ENCODE assay signal across 9 mouse cellular contexts in the genomic region with DNA sequence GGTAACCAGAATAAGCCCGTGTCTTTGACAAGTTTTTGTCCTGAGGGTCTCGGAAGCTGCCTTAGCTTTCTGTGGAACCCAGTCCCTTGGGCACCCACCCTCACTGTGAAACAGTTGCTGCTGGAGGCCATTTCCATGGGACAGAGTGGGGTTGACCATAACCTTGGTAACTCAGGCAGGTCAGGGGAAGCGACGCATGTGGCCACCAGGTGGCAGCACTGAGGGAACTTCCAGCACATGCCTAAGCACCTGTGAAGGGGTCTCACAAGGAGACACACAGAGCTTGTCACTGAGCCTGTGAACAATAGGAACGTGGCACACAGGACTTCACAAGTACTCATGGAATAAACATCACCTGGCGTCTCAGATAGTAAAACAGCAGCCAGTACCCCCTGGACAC.
DNase-seq lines count a peak whose midpoint lies in the region; ATAC-seq and TF ChIP-seq lines count a peak whose summit lies in the region.
"Had no signal": no experiment of that assay in that cellular context is flagged by ENCODE, and none has a peak within 500 bp of the region (broad histone marks: within the 10 kb centered on the region; RNA-seq: fewer than 3 reads in every experiment).

No protein-coding gene starts in this region.

- WGBS in midbrain, embryonic 10.5 days = 51% methylated on average over 6 of the region's 6 CpGs
- 56% methylated on average over 6 of the region's 6 CpGs for WGBS in midbrain, embryonic 15.5 days
- WGBS in embryonic facial prominence, embryonic 10.5 days = 54% methylated on average over 6 of the region's 6 CpGs
- 53% methylated on average over 6 of the region's 6 CpGs for WGBS in hindbrain, embryonic 14.5 days
- 33% methylated on average over 6 of the region's 6 CpGs for whole genome bisulfite sequencing in liver, embryonic 14.5 days (ENCODE audit: insufficient replicate concordance)

- no peaks in the 10 kb centered on the region for H3K9me3 ChIP-seq in midbrain, embryonic 10.5 days (replicated peaks)
- no peaks in the 10 kb centered on the region for H3K9me3 ChIP-seq in midbrain, embryonic 15.5 days
- H3K9me3 ChIP-seq in embryonic facial prominence, embryonic 10.5 days = no peaks in the 10 kb centered on the region
- H3K9me3 ChIP-seq in hindbrain, embryonic 14.5 days (ENCODE audit: control insufficient read depth, low read length) = no peaks in the 10 kb centered on the region
- H3K9me3 ChIP-seq in liver, embryonic 14.5 days (ENCODE audit: control insufficient read depth, low read length) = no peaks in the 10 kb centered on the region

- no peak overlapping the region for H3K27ac ChIP-seq in midbrain, embryonic 10.5 days (replicated peaks)
- H3K27ac ChIP-seq in midbrain, embryonic 15.5 days = no peak overlapping the region
- no peak overlapping the region for H3K27ac ChIP-seq in embryonic facial prominence, embryonic 10.5 days (replicated peaks)
- H3K27ac ChIP-seq in hindbrain, embryonic 14.5 days = no peak overlapping the region
- no peak overlapping the region for H3K27ac ChIP-seq in liver, embryonic 14.5 days
- H3K27ac ChIP-seq: macrophage had no signal

- H3K4me2 ChIP-seq in midbrain, embryonic 15.5 days = no peak overlapping the region
- no peak overlapping the region for H3K4me2 ChIP-seq in hindbrain, embryonic 14.5 days (replicated peaks)
- H3K4me2 ChIP-seq in liver, embryonic 14.5 days (ENCODE audit: low read depth) = no peak overlapping the region

- H3K27me3 ChIP-seq in midbrain, embryonic 10.5 days (ENCODE audit: low read depth, poor library complexity, severe bottlenecking) = no peaks in the 10 kb centered on the region
- no peaks in the 10 kb centered on the region for H3K27me3 ChIP-seq in midbrain, embryonic 15.5 days (replicated peaks)
- no peaks in the 10 kb centered on the region for H3K27me3 ChIP-seq in embryonic facial prominence, embryonic 10.5 days (replicated peaks; ENCODE audit: low read depth, poor library complexity, severe bottlenecking)
- no peaks in the 10 kb centered on the region for H3K27me3 ChIP-seq in hindbrain, embryonic 14.5 days (ENCODE audit: control insufficient read depth, insufficient read depth, low read length)
- H3K27me3 ChIP-seq in liver, embryonic 14.5 days (ENCODE audit: control insufficient read depth, insufficient read depth, low read length) = no peaks in the 10 kb centered on the region

- no peak overlapping the region for H3K9ac ChIP-seq in midbrain, embryonic 15.5 days
- H3K9ac ChIP-seq in hindbrain, embryonic 14.5 days = no peak overlapping the region
- H3K9ac ChIP-seq in liver, embryonic 14.5 days (replicated peaks) = no peak overlapping the region

- ATAC-seq in midbrain, embryonic 15.5 days (replicated peaks) = no peak
- peak; percentile 37; the same call in 1 of the 2 replicates for ATAC-seq in hindbrain, embryonic 14.5 days (ENCODE audit: low FRiP score)
- ATAC-seq in liver, embryonic 14.5 days (ENCODE audit: insufficient read depth) = no peak

- no peaks in the 10 kb centered on the region; the same call in 1 of the 2 replicates for H3K4me1 ChIP-seq in midbrain, embryonic 10.5 days
- no peaks in the 10 kb centered on the region; the same call in 1 of the 2 replicates for H3K4me1 ChIP-seq in midbrain, embryonic 15.5 days
- H3K4me1 ChIP-seq in embryonic facial prominence, embryonic 10.5 days = no peaks in the 10 kb centered on the region
- no peaks in the 10 kb centered on the region for H3K4me1 ChIP-seq in hindbrain, embryonic 14.5 days (replicated peaks; ENCODE audit: control insufficient read depth, insufficient read depth, low read length)
- H3K4me1 ChIP-seq in liver, embryonic 14.5 days (replicated peaks; ENCODE audit: control insufficient read depth in 2 of 2, insufficient read depth in 2 of 2, low read length in 1 of 2) = no peaks in the 10 kb centered on the region

- no peaks in the 10 kb centered on the region for H3K36me3 ChIP-seq in midbrain, embryonic 10.5 days
- H3K36me3 ChIP-seq in midbrain, embryonic 15.5 days (replicated peaks) = no peaks in the 10 kb centered on the region
- H3K36me3 ChIP-seq in embryonic facial prominence, embryonic 10.5 days (replicated peaks) = no peaks in the 10 kb centered on the region
- H3K36me3 ChIP-seq in hindbrain, embryonic 14.5 days (replicated peaks; ENCODE audit: control insufficient read depth, insufficient read depth) = 0 out of 2 replicates have a peak, but pooled peaks cover 5% of the 10 kb centered on the region
- H3K36me3 ChIP-seq in liver, embryonic 14.5 days (replicated peaks; ENCODE audit: control insufficient read depth, insufficient read depth, low read depth) = no peaks in the 10 kb centered on the region

- peak; percentile 72 for DNase-seq in midbrain, embryonic 10.5 days (ENCODE audit: low spot score)
- peak; percentile 80 for DNase-seq in adrenal gland, postnatal 25 days
- DNase-seq in embryonic facial prominence, embryonic 10.5 days (ENCODE audit: low spot score) = peak; percentile 82
- DNase-seq in hindbrain, embryonic 14.5 days (ENCODE audit: low spot score) = peak; percentile 53
- DNase-seq in liver, embryonic 14.5 days (ENCODE audit: low read depth in 3 of 3, low spot score in 3 of 3) = peak in 1 of 3 experiments; percentile 3
- peak; percentile 74 for DNase-seq in retina, postnatal 1 day
- peak; percentile 56 for DNase-seq in urinary bladder, adult 2 months (ENCODE audit: low spot score)

- H3K4me3 ChIP-seq in midbrain, embryonic 10.5 days = no peak overlapping the region
- H3K4me3 ChIP-seq in midbrain, embryonic 15.5 days = no peak overlapping the region
- no peak overlapping the region for H3K4me3 ChIP-seq in embryonic facial prominence, embryonic 10.5 days
- no peak overlapping the region for H3K4me3 ChIP-seq in hindbrain, embryonic 14.5 days (replicated peaks; ENCODE audit: low read length)
- H3K4me3 ChIP-seq in liver, embryonic 14.5 days (ENCODE audit: insufficient read depth in 1 of 2, low read depth in 2 of 2, low read length in 2 of 2) = no peak overlapping the region

- TF ChIP-seq CTCF in liver, embryonic 14.5 days (IDR thresholded peaks at IDR 0.05; ENCODE audit: low read depth) = peak; percentile 94

- no peak for TF ChIP-seq EP300 in liver, embryonic 14.5 days (IDR thresholded peaks at IDR 0.05; ENCODE audit: low read depth)
